Mouse (Mus musculus): ENCODE data around the gene Mfrp.

Mfrp gene

DNA sequence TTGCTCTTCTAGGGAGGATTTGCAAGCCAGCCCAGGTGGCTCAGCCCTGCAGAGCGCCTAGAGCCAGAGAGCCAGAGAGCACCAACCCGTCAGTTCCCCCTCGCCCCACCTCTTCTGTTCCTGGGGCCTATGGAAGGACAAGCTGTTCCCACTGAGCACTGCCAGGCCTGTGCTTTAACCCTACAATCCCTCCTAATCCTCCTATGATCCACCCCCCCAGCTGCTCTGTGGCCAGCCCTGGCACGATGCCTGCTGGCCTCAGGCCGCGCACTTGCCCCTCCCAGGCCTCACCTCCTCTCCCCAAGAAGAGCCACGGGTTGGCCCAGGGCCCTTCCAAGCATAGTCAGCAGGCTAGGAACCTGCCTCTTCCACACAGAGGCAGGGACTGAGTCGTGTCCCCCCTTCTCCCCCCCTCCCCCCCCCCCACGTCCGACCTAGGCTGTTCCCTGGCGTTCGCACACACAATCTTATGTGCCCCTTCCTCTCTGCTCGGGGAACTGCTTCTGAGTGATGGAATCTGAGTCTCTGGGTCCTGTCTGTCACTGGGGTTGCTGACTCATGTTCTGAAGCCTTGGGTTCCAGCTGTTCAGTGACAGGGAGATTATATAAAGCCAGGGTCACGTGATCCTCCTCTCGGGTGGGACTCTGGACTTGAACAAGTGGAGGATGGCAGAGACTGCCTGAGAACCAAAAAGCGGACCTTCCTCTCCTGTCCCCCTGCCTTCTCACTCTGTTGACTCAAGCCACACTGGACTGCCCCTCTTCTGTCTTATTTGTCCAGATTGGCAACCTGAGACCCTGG lies 22.4 kb upstream of the Mfrp start:
- peak; percentile 96 for DNase-seq

DNA sequence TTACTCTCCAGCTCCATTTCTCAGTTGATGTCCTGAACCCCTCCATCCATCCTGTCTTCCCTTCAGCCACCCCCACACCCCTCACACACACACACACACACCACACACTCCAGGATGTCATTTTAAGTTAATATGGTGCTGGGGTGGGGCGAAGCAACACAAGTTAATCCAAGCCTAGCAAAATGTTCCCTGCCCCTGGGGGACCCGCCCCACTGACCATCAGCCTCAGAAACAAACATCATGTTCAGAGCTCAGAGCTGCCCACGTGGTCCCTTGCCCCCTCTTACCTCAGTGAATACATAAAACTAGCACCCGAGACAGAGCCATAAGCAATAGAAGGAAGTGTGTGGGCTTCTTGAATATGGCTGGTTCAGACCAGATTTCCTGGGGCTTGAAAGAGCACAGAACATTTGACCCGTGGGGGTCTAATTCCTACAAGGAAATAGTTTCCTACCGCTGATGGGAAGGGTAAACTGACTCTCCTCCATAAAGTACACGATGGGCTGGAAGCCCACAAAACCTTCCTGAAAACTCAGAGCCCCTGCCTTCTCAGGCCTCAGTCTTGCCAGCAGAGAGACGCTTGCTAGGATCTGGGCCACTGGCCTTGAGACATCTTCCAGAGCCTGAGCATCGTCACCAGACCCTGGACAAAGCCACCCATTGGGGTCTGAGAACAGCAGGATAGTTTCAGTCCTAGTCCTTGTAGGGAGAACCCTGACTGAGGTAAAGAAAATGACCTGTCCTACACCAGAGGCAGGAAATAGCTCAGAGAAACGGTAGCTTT lies 21.3 kb upstream of the Mfrp start:
- peak in 1 of 2 experiments; percentile 24 for DNase-seq

DNA sequence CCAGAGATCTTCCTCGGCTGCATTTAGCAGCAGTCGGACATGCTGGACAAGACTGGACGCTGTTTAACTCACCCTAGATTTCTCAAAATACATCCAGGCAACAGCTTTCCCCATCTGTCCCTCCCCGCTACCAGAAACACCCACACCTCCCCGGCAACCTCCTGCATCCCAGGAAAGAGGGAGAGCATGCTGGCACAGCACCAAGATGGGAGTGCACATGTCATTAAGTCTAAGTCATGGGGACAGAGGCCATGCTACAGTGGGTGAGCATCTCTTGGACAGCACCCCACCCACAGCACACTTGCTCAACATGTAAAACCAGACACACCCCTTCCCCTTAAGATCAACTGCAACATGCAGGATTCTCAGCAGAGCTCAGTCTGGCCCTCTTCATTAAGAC lies 20.6 kb upstream of the Mfrp start:
- DNase-seq, result peak; percentile 40 to 42

DNA sequence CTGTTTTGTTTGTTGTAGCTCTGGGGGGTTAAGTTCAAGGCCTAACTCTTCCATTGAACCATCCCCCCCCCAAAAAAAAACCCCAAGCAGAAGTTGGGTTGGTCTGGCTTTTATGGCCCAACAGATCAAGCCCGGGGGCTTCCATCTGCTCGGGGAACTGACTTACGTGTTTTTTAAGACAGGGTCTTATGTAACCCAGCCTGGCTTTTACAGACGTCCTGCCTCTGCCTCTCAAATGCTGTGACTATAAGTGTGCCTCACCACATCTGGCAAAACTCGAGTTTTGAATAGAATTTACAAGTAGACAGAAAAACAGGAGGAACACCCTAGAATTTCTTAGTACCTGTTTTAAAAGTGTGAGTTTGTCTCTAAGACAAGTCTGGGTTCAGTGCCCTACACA lies 19.9 kb upstream of the Mfrp start:
- peak in 1 of 2 experiments; percentile 6 for DNase-seq

DNA sequence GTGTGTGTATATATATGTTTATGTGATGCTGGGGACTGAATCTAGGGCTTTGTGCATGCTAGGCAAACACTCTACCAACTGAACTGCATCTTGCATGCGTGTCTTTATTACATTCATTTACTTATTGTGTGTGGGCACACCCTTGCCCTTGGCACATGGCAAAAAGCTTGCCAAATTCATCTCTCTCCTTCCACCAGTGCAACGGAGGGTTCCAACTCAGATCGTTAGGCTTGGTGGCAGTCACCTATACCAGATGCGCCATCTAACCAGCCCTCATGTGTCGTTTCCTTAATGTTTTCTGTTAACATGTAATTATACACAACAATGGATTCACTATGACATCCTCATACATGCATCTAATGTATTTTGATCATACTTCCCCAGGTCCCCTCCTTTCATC lies 19.3 kb upstream of the Mfrp start:
- peak in 1 of 2 experiments; percentile 16 for DNase-seq

DNA sequence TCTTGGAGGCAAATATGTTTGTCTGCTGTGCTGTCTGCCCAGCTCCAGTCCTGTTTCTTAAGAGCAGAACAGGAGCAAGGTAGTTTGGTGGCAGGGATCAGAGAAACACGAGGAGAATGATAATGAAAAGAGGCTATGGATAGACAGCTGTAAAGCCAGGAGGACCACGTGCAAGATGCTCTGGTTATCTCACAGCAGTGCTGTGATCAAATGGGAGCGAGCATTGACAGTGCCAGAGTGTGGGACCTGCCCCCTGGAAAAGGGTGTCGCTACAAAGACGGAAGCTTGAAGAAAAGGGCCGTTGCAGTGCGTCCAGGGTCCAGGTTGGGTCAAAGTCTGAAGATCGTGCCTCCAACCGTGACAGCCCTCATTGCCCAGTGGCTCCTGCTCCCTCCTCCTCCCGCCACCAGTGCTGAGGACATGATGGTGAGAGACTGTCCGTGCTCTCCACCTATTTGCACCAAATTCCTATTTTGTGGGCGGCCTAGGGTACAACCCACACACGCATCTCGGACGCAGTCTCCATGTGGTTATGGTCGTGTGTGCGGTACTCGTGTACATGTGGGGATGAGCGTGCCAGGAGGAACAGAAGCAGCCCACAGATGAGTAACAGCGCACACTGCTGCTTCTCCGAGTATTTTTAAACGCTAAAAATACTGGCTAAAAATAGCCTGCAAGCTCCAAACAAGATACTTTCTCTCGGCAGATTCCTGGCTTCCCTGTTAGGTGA lies 18.0 kb upstream of the Mfrp start:
- DNase-seq, result peak; percentile 55 to 56

DNA sequence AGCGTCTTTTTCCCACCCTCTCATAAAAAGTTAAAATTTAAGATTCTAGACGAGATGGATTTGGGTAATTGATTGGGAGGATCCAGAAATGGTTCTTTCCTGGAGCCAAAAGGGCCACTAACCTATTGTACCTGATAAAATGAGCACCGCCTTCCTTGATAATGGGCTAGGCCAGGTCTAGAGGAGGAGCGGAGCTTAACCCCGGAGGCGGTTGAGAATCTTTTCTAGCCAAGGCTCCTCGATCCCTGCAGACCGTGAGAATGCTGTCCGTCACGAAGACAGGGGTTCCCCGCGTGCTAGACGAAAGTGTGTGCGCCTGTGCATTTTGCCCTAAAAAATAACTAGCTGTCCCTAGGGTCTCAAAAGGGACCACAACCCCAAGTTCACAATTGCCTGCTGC lies 17.3 kb upstream of the Mfrp start:
- DNase-seq, result no peak

DNA sequence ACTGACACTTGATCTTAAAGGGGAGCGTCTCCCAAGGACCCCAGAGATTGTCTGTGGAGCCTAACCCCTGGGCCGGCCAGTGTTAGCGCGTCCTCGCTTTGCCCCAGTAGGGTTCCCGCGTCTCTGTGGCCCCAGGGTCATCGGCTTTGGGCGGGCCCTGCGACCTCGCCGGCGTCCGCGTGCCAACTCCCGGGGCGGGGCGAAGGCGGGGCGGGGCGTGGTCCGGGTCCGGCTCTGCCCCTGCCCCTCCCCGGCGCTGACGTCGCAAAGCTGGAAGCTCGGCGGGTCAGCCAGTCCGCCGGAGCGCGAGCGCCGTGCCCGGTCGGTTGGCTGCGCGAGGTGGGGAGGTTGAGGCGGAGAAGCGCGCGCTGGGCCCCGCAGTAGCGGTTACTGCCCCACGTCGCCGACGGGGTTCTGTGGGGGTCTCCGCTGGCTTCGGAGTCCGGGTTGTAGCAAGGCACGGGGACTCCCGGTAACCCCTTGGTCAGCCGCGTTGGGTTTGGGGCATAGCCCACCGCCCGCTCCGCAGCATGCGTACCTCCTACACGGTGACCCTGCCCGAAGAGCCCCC lies 16.8 kb upstream of the Mfrp start:
- peak; percentile 98 to 99 for DNase-seq

DNA sequence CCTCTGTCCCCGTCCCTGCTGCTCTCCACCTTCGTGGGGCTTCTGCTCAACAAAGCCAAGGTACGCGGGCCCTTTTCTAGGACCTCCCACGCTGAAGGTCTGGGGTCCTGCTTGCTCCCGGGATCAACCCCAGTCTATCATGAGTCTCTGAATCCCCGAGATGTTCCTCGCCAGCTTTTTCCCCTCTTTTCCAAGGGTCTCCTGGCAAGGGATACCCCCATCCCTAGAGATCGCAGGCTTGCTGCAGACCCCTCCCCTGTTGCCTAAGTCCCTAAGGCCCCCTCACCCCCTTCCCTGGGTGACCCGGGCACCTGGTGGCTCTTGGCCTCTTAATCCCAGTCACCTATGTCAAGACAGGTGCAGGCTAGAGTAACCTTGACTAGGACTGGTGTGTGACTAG lies 16.3 kb upstream of the Mfrp start:
- no peak for DNase-seq

DNA sequence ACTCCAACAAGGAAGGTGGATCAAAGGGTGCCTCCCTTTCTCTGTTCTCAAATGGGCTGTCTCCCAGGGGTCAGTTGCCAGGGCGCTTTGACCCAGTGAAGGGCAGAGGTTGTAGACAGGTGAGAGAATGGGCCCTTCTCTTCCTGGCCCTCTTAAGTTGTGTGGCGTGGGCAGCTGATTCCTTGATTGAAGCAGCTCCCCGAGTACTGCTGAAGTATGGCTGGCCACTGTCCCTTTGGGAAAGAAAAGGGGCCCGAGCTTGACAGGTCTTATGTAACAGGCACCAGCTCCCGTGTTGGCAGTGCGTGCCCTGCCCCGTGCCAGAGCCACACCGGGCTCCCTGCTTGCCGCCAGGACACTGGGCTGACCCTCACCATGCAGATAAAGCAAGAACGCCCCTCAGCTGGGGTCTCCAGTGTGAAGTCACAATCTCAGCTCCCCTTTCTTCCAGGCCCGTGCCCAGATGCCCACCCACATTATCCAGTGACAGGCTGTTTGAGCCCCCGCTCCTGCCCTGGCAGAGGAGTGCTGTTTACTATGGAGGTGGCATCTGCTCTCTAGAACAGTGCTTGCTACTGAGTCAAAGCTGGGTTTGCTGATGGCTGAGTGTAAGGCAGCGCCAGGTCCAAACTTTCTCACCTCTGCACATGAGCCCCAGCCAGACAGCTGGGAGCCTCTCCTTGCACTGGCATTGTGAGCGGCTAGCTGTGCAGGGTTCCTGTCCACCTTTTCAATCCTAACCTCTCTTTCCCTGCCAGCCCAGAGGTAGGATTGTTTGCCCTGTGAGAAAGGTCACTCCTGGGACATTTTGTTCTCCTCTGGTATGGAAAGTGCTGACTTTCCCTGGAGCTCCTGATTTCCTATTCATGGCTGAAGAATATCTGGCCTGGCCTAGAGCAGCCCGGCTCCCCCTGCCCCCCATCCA lies 15.5 kb upstream of the Mfrp start:
- peak; percentile 93 to 94 for DNase-seq

DNA sequence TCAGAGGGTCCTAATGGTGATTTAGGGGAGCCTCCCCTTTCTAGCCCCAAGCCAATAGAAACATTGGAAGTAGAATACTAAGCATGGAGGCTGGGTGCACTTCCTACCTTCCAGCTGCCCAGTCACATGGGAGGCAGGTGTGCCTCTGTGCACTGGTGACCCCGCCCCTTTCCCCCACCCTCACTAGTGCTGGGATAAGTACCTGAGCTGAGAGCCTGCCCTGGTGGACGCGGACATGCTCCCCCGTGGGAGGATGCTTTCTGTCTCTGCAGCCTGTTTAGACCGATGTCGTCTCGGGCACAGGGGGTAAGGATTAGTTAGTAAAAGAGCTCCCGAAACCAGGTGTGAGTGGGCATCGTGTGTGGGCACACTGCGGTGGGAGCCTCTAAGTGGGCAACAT lies 14.6 kb upstream of the Mfrp start:
- no peak for DNase-seq

DNA sequence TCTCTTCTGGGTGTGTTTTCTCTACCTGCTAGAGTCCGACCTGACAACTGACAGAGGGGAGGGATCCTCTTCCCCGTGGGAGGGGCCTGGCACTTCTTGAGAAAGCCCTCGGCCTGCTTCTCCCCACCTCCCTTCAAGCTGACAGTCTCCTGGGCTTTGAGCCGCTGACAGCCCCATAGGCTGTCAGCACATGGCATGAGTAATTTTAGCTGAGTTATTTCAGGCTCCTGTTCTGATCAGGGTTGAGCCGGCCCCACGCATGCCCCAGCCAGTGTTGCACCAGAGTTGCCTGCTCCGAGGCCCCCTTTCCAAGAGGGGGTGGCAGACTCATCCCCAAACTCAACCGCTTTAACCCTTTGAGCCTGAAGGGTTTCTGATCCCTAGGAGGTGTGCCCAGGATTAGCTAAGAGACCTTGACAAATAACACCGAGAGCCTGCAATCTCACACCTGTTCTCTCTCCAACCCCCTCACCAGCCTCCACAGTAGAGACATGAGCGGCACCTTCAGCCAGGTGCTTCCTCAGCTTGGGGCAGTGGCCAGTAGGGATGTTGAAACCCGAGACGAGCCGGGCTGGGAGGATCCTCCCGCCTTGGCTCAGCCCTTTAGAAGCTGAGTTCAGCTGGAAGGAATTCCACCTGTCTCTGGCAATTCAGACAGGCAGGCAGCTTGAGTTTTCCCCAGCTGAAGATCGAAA lies 13.6 kb upstream of the Mfrp start:
- peak; percentile 61 to 66 for DNase-seq

DNA sequence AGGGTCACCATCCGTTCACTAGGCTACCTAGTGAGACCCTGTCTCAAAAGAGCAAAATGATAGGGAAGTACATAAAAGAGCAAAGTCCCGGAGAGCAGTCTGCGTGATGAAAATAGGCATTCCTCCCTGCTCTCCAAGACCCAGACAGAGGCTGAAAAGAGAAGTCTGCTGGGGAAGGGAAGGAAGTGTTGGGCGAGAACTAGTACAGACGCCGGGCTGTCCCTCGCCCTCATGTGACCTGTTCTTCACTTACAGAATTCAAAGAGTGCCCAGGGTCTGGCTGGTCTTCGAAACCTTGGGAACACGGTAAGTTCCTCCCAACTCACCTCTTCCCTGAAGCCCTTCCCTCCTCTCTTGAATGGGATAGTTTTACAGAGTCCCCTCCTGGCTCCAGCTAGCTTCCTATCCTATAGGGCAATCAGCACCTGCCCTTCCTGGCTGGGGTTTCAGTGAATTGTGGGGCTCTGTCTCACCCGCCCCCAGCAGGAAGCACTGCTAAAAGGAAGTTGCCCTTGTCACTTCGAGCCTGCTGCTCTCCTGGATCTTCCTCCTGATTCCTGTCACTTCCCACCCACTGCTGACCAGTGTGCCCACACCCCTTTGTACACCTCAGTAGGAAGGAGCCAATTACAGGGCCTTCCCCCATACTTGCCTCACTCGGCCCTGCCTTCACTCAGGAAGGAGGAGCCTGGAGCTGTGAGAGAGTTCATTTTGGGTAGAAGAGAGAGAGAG lies 12.5 kb upstream of the Mfrp start:
- no peak for DNase-seq

DNA sequence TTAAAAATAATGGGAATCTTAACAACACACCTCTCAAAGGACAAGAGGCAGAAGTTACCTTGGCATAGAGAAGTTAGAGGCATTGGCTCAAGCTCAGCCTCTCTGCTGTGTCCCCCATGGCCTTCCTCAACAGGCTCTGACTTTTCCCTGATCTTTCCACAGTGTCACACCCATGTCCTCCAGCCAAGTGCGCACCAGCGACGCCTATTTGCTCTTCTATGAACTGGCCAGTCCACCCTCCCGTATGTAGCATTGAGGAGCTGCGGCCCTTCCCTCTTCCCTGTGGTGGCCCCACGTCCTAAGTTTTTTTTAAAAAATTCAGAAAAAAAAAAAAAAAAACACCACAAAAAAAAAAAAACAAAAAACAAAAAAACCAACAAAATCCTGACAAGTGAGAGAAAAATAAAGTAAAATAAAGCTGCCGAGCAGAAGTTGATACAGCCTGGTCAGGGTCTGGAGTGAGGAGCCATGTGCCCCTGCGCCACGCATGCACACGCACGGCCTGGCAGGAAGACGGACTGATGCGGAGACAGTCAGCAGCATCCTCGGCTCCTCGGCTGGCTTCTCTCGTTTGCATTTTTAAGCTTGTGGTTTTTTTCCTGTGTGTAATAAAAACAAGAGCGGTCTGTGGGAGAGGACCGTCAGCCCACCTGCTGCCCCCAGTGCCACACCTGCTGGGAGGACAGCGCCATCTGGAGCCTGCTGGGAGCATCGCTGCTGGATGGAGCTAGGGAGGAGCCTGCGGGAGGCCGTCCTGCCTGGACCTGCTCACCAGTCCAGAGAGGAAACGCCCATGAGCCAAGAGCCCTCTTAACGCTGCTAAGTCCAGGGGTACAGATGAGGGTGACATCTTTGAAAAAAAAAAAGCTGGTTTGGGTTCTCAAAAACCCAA lies 7.7 kb upstream of the Mfrp start:
- peak; percentile 88 to 91 for DNase-seq

DNA sequence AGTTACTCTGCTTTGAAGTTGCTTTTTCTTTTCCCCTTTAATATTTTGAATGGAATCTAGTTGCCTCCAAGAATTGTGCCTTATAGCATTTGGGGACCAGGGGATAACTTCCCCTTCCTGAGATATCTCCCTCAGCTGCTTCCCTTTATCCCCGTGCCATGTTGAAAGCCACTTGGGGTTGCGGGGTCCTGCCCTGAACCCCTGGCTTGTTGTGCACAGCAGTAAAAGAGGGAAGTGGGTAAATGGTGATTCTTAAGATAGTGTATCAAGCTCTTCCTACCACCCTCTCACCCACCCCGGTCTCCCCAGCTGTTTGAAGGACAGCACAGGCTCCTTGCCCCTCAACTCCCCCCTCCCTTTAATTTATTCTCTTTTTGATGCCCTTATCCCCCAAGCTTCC lies 6.8 kb upstream of the Mfrp start:
- no peak for DNase-seq

DNA sequence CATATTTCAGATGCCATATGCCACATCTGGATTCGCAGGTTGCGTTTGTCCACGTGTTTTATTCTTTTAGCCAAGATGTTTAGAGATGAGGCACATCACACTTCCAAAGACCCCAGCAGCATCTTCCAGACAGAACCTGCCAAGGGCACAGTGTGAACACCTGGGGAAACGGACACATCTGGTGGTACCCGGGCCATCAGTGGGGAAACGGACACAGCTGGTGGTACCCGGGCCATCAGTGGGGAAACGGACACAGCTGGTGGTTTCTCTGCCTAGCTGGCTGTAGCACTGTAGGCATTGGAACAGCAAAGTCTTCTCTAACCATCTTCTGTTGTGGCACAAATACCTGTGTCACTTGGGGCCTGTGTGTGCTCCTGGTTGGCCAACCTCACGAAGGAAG lies 5.7 kb upstream of the Mfrp start:
- DNase-seq, result no peak

DNA sequence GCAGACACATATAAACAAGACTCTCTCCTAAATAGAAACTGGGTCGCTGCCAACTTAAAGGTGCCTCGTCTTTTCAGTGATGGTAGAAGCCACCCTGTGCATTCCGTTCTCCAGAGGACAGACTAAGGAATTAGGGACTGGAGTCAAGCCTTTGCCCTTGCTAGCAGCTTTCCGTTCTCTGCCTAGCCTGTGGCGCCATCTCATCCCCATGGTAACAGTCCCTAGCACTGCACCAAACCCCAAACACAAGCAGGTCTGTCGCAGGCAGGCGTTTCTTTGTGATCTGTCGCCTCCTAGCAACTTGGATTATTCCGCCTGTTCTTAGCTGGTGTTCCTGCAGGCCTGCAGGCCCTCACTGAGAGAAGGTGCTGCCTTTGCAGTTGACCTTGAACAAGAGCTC lies 5.0 kb upstream of the Mfrp start:
- no peak for DNase-seq

DNA sequence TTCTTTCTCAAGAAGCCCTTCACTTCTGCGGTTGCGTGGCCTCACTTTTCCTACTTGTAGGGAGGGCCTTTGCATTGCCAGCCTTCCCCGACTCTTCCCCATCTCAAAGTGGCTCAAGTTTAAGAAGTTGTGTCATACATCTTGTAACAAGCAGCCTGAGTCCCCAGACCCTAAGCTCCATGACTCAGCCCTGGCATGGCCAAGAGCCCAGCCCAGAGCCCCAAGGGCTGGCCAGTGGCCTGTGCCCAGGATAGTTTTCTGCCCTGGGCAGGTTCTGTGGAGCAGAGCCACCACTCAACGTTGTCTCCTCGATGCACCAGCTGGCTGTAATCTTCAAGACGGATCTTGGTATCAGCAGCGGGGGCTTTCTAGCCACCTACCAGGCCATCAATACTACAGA lies 3.4 kb downstream of the Mfrp start:
- no peak for DNase-seq

DNA sequence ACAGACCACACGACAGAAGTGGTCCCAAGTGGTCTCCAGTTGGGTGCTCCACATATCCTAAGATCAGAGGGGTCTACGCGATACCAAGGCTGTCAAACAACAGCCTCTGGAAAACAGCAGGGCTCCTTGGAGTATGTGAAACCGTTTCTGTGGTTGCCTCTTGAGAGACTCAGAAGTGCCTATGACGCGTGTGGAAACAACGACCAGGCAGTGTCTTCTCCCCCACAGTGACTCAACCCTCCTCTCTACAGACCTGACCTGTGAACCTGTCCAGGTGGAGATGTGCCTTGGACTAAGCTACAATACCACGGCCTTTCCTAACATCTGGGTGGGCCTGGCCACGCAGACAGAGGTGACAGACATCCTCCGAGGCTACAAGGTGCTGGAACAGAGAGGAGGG lies 4.3 kb downstream of the Mfrp start:
- no peak for DNase-seq

DNA sequence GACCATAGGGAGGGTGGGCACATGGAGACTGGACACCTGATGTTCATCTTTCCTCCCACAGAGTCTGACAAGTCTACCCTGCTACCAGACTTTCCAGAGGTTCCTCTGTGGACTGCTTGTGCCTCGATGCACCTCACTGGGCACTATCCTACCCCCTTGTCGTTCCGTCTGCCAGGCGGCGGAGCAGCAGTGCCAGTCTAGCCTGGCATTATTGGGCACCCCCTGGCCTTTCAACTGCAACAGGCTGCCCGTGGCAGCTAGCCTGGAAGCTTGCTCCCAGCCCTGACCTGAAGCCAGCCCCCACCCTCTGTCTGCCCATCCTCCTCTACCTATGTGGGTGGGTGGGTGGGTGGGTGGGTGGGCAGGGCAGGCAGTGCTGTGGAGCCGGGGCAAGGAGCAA lies 4.7 kb downstream of the Mfrp start:
- DNase-seq, result no peak
